Mouse (Mus musculus) hindbrain, postnatal 0 days (tissue): Measurements from ENCODE around the gene Catsper4. TPM values are rescaled to one million over a fixed set of nuclear protein-coding genes. Genes with fewer than 3 reads are reported as not detected.
A peak's percentile ranks its signal among the peaks of the same experiment; 100 is the strongest.

Experiments
- ATAC-seq: fragments of 200-750 bp; cut with Nextera tagmentation; 2 replicates; pipeline ENCODE4 v1.8.0; 2017; ENCODE audit warnings: mild to moderate bottlenecking, moderate TSS enrichment, moderate library complexity
- DNase-seq: peaks from one replicate; pipeline ENCODE4 v3.0.0-alpha.2; 2015; ENCODE audit warnings: low spot score
- H3K27ac ChIP-seq: fragments of 300-500 bp; sonication (generic); 2 replicates; pipeline ENCODE4 v1.5.1; 2014; ENCODE audit warnings: mild to moderate bottlenecking
- H3K27me3 ChIP-seq: fragments of 300-500 bp; sonication (generic); 2 replicates; pipeline ENCODE4 v1.6.1; 2014; ENCODE audit warnings: low read length, mixed read lengths; ENCODE audit not compliant: insufficient read depth
- H3K36me3 ChIP-seq: fragments of 300-500 bp; sonication (generic); 2 replicates; pipeline ENCODE4 v1.6.1; 2014; ENCODE audit warnings: low read length, mixed read lengths; ENCODE audit not compliant: insufficient read depth
- H3K4me1 ChIP-seq: fragments of 300-500 bp; sonication (generic); 2 replicates; pipeline ENCODE4 v1.6.1; 2014; ENCODE audit warnings: antibody characterized with exemption, low read length, mixed read lengths; ENCODE audit not compliant: insufficient read depth
- H3K4me2 ChIP-seq: fragments of 300-500 bp; sonication (generic); 2 replicates; pipeline ENCODE4 v1.6.1; 2014; ENCODE audit warnings: low read depth, mild to moderate bottlenecking, low read length, moderate library complexity, mixed read lengths
- H3K4me3 ChIP-seq: fragments of 300-500 bp; sonication (generic); 2 replicates; pipeline ENCODE4 v1.5.1; 2014; ENCODE audit warnings: low read length
- H3K9ac ChIP-seq: fragments of 300-500 bp; sonication (generic); replicated peaks from 2 replicates; pipeline ENCODE4 v1.6.1; 2014; ENCODE audit warnings: mild to moderate bottlenecking, low read length, moderate library complexity, mixed read lengths
- H3K9me3 ChIP-seq: fragments of 300-500 bp; sonication (generic); 2 replicates; pipeline ENCODE4 v1.6.1; 2016; ENCODE audit warnings: low read length, mixed read lengths
- CTCF ChIP-seq: IDR thresholded peaks from 2 replicates; pipeline ENCODE4 v1.5.1; 2016; ENCODE audit warnings: antibody characterized with exemption, control low read depth, low read depth
- WGBS: fragments of 180-500 bp; shearing (Covaris S2); extraction: QIAGEN DNeasy Blood & Tissue Kit; methylation state at CpG from one replicate; pipeline ENCODE4 v1.1.7; 2014; 5-methylcytosine and 5-hydroxymethylcytosine counted together
- polyA plus RNA-seq: library from polyadenylated mRNA; unstranded; fragments of >200 nt; fragmentation: Nextera tagmentation; extraction: Ambion mirVana; gene quantifications from 2 replicates; pipeline ENCODE4 v1.2.1, GENCODE M21; 2015
- total RNA-seq: library from RNA; depleted of rRNA; stranded (reverse); fragments of >200 nt; gene quantifications from 2 replicates; pipeline ENCODE4 v1.2.3, GENCODE M21; 2014

The Catsper4 gene
- total and polyA plus RNA-seq, 2 experiments from 2014 or later = 0.20 TPM; not detected in 1

DNA sequence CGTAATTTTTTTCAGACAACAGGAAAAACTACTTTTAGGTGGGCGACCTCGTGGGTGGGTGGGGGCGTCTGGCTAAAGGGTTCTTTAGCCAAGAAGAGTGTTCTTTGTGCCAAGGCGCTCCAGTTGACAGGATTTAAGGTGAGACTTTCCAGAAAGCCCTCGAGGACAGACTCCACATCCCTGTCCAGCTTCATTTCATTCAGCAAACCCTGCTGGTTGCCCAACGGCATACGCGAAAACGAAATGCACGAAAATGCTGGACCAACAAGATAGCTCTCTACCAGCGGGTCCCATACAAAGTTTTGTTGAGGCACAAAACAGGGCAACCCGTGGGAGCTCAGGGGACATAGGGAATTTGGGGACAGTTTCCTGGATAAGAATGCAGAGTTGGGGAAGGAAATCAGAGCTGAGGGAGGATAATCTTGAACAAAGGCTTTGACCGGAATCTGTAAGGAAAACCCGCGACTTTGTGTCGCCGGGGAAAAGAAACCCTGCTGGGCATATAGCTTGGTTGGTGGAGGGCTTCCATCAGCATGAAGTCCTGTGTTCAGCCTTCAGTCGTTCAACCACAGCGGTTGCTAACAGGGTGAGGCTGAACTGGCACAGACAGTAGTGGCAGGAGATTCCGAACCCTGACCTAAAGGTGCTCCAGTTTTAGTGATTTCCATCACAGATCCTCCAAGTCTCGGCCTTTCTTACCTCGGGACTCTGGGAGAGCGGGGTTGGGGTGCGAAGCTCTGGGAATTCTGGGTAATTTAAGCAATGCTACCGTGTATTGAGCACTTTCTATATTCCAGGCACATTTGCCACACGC lies 23.1 kb upstream of the Catsper4 start:
- H3K4me2 ChIP-seq = peak overlapping the region; percentile 68
- ATAC-seq = no peak
- H3K9me3 ChIP-seq = no peaks in the 10 kb centered on the region
- H3K4me3 ChIP-seq = peak overlapping the region; percentile 52
- H3K9ac ChIP-seq = peak overlapping the region; percentile 64; the same call in 1 of the 2 replicates
- peaks cover 17% of the 10 kb centered on the region for H3K4me1 ChIP-seq
- no peak for TF ChIP-seq CTCF
- DNase-seq = no peak
- no peaks in the 10 kb centered on the region for H3K36me3 ChIP-seq
- WGBS = 5% methylated on average over 27 of the region's 27 CpGs
- H3K27me3 ChIP-seq = peaks cover 15% of the 10 kb centered on the region
- H3K27ac ChIP-seq = no peak overlapping the region

DNA sequence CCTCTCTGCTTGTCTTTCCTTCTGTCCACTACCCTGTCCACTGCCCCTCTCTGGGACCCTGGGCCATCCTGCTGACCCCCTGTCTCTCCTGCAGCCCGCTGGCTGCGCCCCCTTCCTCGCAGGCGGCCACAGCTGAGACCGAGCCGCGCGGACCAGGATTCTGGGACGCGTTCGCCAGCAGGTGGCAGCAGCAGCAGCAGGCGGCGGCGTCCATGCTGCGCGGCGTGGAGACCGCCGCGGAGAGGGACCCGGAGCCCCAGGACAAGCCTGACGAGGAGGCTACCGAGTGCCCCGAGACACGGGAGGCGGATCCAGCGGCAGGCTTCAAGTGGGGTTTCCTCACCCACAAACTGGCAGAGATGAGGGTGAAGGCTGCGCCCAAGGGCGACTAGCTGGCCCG lies 22.5 kb upstream of the Catsper4 start:
- TF ChIP-seq CTCF = peak; percentile 76
- H3K4me3 ChIP-seq = peak overlapping the region; percentile 52
- H3K9me3 ChIP-seq = no peaks in the 10 kb centered on the region
- ATAC-seq (peak; percentile 21; the same call in 1 of the 2 replicates), DNase-seq (peak; percentile 83)
- peak overlapping the region; percentile 68 for H3K4me2 ChIP-seq
- H3K36me3 ChIP-seq = no peaks in the 10 kb centered on the region
- H3K9ac ChIP-seq = 0 out of 2 replicates have a peak overlapping the region, but pooled peaks have one; percentile 28
- H3K4me1 ChIP-seq = peaks cover 19% of the 10 kb centered on the region
- peaks cover 15% of the 10 kb centered on the region for H3K27me3 ChIP-seq
- 1% methylated on average over 29 of the region's 30 CpGs for WGBS
- H3K27ac ChIP-seq = no peak overlapping the region

DNA sequence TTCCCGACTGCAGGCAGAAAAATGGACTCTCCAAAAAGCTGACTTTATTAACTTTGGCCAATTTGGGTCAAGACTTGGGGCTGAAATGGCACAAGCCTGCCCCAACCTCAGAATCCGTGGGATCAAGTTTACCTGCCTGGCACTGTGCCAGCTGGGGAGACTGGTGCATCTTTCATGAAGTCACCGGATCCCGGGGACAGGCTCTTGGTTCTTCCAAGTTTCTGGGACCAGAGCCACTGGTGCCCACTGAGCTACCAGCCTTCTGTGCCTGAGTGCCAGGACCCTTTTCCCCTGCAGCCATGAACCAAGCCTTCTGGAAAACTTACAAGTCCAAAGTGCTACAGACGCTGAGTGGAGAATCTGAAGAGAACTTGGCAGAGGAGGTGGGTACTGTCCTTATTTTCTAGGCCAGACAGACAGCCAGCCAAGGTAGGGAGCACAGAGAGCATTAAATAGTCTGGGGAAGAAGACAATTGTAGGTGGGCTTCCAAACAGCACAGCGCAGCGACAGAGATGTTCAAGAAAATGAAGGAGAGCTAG lies 19.6 kb upstream of the Catsper4 start, which contains the start of gene Gm30191:
Gene Gm30191, plus strand, starts transcription at position 217 of the 540 bp plus-strand sequence.
- Histone ChIP-seq H3K36me3 (no peaks in the 10 kb centered on the region), H3K4me3 (peak within 1 kb of the TSS; percentile 72), H3K9ac (peak within 1 kb of the TSS; percentile 71; the same call in 1 of the 2 replicates), H3K27me3 (peaks cover under 1% of the 10 kb centered on the region; the same call in 1 of the 2 replicates), H3K27ac (peak within 1 kb of the TSS; percentile 54; the same call in 1 of the 2 replicates), H3K9me3 (no peaks in the 10 kb centered on the region), H3K4me1 (peaks cover 23% of the 10 kb centered on the region), H3K4me2 (peak within 1 kb of the TSS; percentile 88)
- no peak for TF ChIP-seq CTCF
- 43% methylated on average over 7 of the region's 7 CpGs for WGBS
- ATAC-seq (no peak), DNase-seq (peak; percentile 28)

DNA sequence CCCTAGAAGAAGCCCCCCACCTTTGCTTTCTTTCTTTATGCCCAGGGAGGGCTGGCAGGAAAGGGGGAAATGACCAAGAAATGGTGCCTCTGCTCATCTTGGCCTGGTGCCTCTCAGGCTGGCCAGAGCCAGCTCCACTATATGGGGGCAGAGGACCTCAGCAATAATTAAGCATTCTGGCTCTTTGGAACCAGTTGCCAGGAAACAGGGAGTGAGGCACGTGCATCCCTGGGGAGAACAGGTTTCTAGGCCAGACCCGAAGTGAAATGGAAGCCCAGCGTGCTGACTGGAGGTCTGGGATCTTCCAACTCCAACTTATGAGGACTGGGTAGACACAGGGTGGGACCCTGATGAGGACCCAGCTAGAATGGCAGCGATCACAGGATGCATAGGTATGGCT lies 19.1 kb upstream of the Catsper4 start:
- Histone ChIP-seq H3K9me3 (no peaks in the 10 kb centered on the region), H3K4me3 (no peak overlapping the region), H3K4me1 (peaks cover 23% of the 10 kb centered on the region), H3K9ac (no peak overlapping the region; the same call in 1 of the 2 replicates), H3K27ac (peak overlapping the region; percentile 54; the same call in 1 of the 2 replicates), H3K27me3 (no peaks in the 10 kb centered on the region), H3K36me3 (no peaks in the 10 kb centered on the region), H3K4me2 (no peak overlapping the region)
- DNase-seq (peak; percentile 74), ATAC-seq (no peak)
- 16% methylated on average over 4 of the region's 4 CpGs for WGBS
- no peak for TF ChIP-seq CTCF

DNA sequence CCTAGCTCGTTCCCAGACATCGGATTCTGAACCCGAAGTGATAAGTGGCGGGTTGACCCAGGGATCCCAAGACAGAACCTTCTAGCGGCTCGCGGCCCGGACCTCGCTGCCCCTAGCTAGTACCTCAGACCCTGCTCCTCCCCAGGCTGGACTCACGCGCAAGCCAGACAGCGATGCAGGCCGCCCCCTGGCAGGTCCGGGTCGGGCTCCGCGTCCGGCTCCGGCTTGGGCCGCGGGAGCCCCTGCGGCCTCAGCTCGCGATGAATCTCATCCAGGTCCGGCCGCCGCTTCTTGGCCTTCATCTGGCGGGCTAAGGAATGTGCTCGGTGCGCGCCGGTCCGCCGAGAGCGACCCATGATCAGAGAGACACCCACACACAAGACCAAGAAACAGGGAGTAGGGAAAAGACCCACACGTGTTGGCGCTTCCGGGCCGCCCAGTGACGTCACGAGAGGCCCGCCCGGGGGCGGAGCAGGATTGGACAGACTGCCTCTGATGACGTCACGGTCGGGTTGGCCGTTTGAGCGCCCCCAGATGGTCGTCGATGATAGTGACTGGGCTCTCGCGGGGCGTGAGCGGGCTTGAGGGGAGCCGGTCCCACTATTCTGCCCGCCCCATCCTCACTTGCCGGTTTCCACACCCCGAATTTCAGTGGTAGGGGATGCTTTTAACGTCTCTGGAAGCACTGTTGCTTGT lies 18.1 kb upstream of the Catsper4 start, which contains the start of gene Zfp593:
Gene Zfp593, minus strand, starts transcription at position 445 of the 696 bp plus-strand sequence.
- Histone ChIP-seq H3K9me3 (no peaks in the 10 kb centered on the region), H3K36me3 (no peaks in the 10 kb centered on the region), H3K27me3 (no peaks in the 10 kb centered on the region), H3K27ac (peak within 1 kb of the TSS; percentile 54; the same call in 1 of the 2 replicates), H3K9ac (peak within 1 kb of the TSS; percentile 71), H3K4me1 (peaks cover 15% of the 10 kb centered on the region), H3K4me2 (peak within 1 kb of the TSS; percentile 88), H3K4me3 (peak within 1 kb of the TSS; percentile 72)
- peak; percentile 85 for ATAC-seq
- under 1% methylated on average over 60 of the region's 60 CpGs for WGBS
- peak; percentile 96 for DNase-seq
- TF ChIP-seq CTCF = peak; percentile 83

DNA sequence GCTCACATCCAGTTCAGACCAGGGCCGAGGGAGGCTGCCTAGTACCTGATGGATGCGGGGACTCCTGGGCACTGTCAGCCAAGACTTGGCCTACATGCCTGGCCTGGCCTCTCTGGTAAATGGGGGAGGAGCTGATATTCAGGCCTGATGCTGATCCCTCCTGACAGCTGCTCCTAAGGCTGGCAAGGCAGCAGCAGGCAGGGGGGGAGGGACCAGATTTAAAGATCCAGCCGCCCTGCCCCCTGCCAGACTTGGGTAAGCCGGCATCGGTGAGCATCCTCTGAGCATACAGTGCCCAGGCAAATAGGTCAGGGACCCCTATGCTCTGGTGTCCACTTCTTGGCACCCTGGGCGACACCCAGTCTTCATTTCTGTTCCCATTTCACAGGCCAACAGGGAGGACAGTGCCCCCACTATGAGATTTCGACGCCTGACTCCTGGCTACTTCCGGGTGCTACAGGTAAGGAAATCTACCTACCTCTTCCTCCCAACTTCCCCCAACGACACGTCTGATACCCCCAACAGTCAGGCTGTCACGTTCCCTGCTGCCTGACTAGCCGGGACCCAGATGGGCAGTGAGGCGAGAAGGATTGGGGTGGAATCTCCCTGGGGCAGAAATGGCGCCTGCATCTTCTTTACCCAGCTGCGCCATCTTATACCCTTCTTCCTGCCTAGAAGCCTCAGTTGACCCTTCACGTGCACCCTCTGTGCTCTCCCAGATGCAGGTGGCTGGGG lies 16.5 kb upstream of the Catsper4 start, which contains the start of gene E130218I03Rik:
Gene E130218I03Rik, plus strand, starts transcription at position 147 of the 735 bp plus-strand sequence.
- DNase-seq = peak; percentile 37
- no peaks in the 10 kb centered on the region for H3K9me3 ChIP-seq
- no peaks in the 10 kb centered on the region for H3K36me3 ChIP-seq
- H3K4me3 ChIP-seq = peak within 1 kb of the TSS; percentile 72; the same call in 1 of the 2 replicates
- ATAC-seq = no peak
- peak within 1 kb of the TSS; percentile 71; the same call in 1 of the 2 replicates for H3K9ac ChIP-seq
- TF ChIP-seq CTCF = no peak
- no peak within 1 kb of the TSS for H3K27ac ChIP-seq
- peak within 1 kb of the TSS; percentile 88 for H3K4me2 ChIP-seq
- no peaks in the 10 kb centered on the region for H3K27me3 ChIP-seq
- 92% methylated on average over 17 of the region's 17 CpGs for WGBS
- peaks cover 7% of the 10 kb centered on the region for H3K4me1 ChIP-seq
